In the genomic region with DNA sequence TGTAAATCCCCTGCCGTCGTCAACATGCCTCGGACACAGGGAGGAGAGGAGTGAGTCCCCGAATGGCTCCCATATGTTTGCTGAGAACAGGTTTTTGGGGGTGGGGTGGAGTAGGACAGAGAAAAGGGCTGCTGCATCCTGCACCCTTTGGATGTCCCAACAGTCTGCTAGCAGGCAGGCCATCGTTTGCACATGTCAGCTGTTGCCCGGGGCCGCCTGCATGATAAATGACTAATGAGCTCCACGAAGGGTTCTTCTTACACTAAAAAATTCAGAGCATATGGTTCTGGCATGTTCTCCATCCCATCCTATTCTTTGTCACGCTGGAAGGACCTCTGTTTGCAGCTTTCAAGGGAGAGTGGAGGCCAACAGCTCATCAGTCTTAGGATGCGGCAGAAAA, we compare ENCODE assay signal across 10 mouse cellular contexts. TPM values are rescaled to one million over a fixed set of nuclear protein-coding genes. Genes with fewer than 3 reads are reported as not detected.
DNase-seq lines count a peak whose midpoint lies in the region; ATAC-seq and TF ChIP-seq lines count a peak whose summit lies in the region.
"Had no signal": no experiment of that assay in that cellular context is flagged by ENCODE, and none has a peak within 500 bp of the region (broad histone marks: within the 10 kb centered on the region; RNA-seq: fewer than 3 reads in every experiment).

No protein-coding gene starts in this region.

- ATAC-seq in intestine, embryonic 15.5 days, result peak; percentile 28; the same call in 1 of the 2 replicates
- ATAC-seq in intestine, postnatal 0 days, result no peak
- ATAC-seq in limb, embryonic 12.5 days (ENCODE audit: insufficient number of reproducible peaks, insufficient read depth, low FRiP score, low TSS enrichment, low read depth), result peak; percentile 56; the same call in 1 of the 2 replicates

- H3K4me1 ChIP-seq in intestine, embryonic 15.5 days (replicated peaks), result peaks cover 5% of the 10 kb centered on the region; the same call in 1 of the 2 replicates
- no peaks in the 10 kb centered on the region for H3K4me1 ChIP-seq in intestine, postnatal 0 days (replicated peaks; ENCODE audit: control insufficient read depth, insufficient read depth, low read length)
- H3K4me1 ChIP-seq in limb, embryonic 12.5 days (replicated peaks), result peaks cover 18% of the 10 kb centered on the region

- H3K27me3 ChIP-seq in intestine, embryonic 15.5 days (replicated peaks), result no peaks in the 10 kb centered on the region
- H3K27me3 ChIP-seq in intestine, postnatal 0 days (replicated peaks; ENCODE audit: control insufficient read depth, insufficient read depth, low read length), result no peaks in the 10 kb centered on the region
- H3K27me3 ChIP-seq in limb, embryonic 12.5 days, result no peaks in the 10 kb centered on the region; the same call in 1 of the 2 replicates

- no peak overlapping the region for H3K4me2 ChIP-seq in intestine, embryonic 15.5 days (replicated peaks)
- no peak overlapping the region for H3K4me2 ChIP-seq in intestine, postnatal 0 days (replicated peaks; ENCODE audit: low read depth)
- no peak overlapping the region for H3K4me2 ChIP-seq in limb, embryonic 12.5 days

- H3K9me3 ChIP-seq in intestine, embryonic 15.5 days, result no peaks in the 10 kb centered on the region
- H3K9me3 ChIP-seq in intestine, postnatal 0 days (ENCODE audit: control insufficient read depth), result no peaks in the 10 kb centered on the region
- H3K9me3 ChIP-seq in limb, embryonic 12.5 days, result no peaks in the 10 kb centered on the region

- no peak overlapping the region; the same call in 1 of the 2 replicates for H3K27ac ChIP-seq in intestine, embryonic 15.5 days
- H3K27ac ChIP-seq in intestine, postnatal 0 days (ENCODE audit: low read depth, low read length), result no peak overlapping the region
- H3K27ac ChIP-seq in limb, embryonic 12.5 days, result peak overlapping the region; percentile 46; the same call in 1 of the 2 replicates

- no peak overlapping the region for H3K4me3 ChIP-seq in intestine, embryonic 15.5 days (replicated peaks)
- H3K4me3 ChIP-seq in intestine, postnatal 0 days (ENCODE audit: low read depth, low read length), result no peak overlapping the region
- no peak overlapping the region for H3K4me3 ChIP-seq in limb, embryonic 12.5 days (replicated peaks)

- no peak for TF ChIP-seq CTCF in intestine, postnatal 0 days (IDR thresholded peaks at IDR 0.05; ENCODE audit: low read depth)

- DNase-seq in NIH3T3 (ENCODE audit: low read depth), result peak; percentile 83
- peak; percentile 45 for DNase-seq in embryo, embryonic 9.5 days (ENCODE audit: extremely low spot score)
- no peak for DNase-seq in frontal cortex, postnatal 14 days (ENCODE audit: low spot score in 2 of 2)
- DNase-seq in adrenal gland, adult 2 months, result no peak
- DNase-seq in kidney, postnatal 25 days, result no peak
- DNase-seq: cerebellum, adult 11 months; kidney, adult 2 months had no signal

- H3K36me3 ChIP-seq in intestine, embryonic 15.5 days, result no peaks in the 10 kb centered on the region
- no peaks in the 10 kb centered on the region for H3K36me3 ChIP-seq in intestine, postnatal 0 days (ENCODE audit: control insufficient read depth, insufficient read depth)
- no peaks in the 10 kb centered on the region for H3K36me3 ChIP-seq in limb, embryonic 12.5 days

- no peak overlapping the region for H3K9ac ChIP-seq in intestine, embryonic 15.5 days
- no peak overlapping the region for H3K9ac ChIP-seq in intestine, postnatal 0 days (ENCODE audit: low read depth, low read length)
- no peak overlapping the region for H3K9ac ChIP-seq in limb, embryonic 12.5 days (replicated peaks)

- WGBS in intestine, embryonic 15.5 days, result 31% methylated on average over 10 of the region's 10 CpGs
- WGBS in intestine, postnatal 0 days, result 44% methylated on average over 10 of the region's 10 CpGs
- 15% methylated on average over 10 of the region's 10 CpGs for WGBS in limb, embryonic 12.5 days

RNA-seq across cellular contexts. Expression of a gene that starts 33.2 kb away (rescaled TPM):
- polyA plus RNA-seq in intestine, embryonic 15.5 days (2015; fragmentation: Nextera tagmentation; extraction: Ambion mirVana), result 12.3 and 13.4 TPM in 2 replicates
- polyA plus RNA-seq in intestine, postnatal 0 days (2015; fragmentation: Nextera tagmentation; extraction: Ambion mirVana), result 4.9 and 7.0 TPM in 2 replicates
- 30.6 and 31.6 TPM in 2 replicates for polyA plus RNA-seq in limb, embryonic 12.5 days (2016; fragmentation: Nextera tagmentation; extraction: Ambion mirVana)
- total RNA-seq in adrenal gland, adult 2 months (2021), result 10 to 100 TPM; 64.5 to 69.0 TPM
- polyA plus RNA-seq in adrenal gland, adult 2 months (2012; rRNA removed), result 17.3 and 21.9 TPM in 2 replicates

Comparison
In these comparisons a context has a peak if more than half of its experiments do, and no peak if none do; other contexts are left out.
1. DNase-seq: peak in NIH3T3 (single experiment) and embryo, embryonic 9.5 days (single experiment); none in frontal cortex, postnatal 14 days (0 of 2), adrenal gland, adult 2 months (single experiment) and kidney, postnatal 25 days (0 of 2).